Mouse (Mus musculus): ENCODE measurements around the gene Elf5. TPM values are rescaled to one million over a fixed set of nuclear protein-coding genes. Genes with fewer than 3 reads are reported as not detected.

Elf5 gene
- polyA plus RNA-seq (2014; fragmentation: Nextera tagmentation; extraction: Ambion mirVana): 0.11 TPM in 1 of 2 replicates, not detected in the other

DNA sequence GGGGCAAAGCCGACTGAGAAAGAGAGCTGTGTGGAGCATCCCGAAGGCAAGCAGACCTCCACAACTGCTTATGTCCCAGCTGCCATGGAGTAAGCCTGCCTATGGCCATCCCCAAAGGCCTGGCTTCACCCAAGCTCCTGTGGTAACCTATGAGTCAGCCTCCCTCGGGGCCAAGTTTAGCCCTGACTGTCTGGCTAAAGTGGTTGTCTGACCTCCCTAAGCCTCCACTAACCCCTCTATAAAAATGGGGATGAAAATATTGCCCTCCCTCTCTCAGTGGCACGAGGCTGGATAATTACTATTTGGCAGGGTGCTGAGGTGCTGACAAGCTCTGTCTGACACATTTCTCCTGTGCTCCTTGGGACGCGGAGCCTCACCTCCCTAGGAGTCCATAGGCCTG lies at the start of gene Elf5:
TSS of gene Elf5 (plus strand) at position 341 of the 400 bp plus-strand sequence.
- H3K27ac ChIP-seq (replicated peaks in 1 of 2; ENCODE audit: control insufficient read depth in 1 of 2, insufficient read depth in 1 of 2, low read depth in 2 of 2, low read length in 2 of 2): no peak within 1 kb of the TSS
- WGBS: 57% methylated on average over 6 of the region's 6 CpGs
- no peak for ATAC-seq (ENCODE audit: insufficient number of reproducible peaks, insufficient read depth, low FRiP score, low read depth)

DNA sequence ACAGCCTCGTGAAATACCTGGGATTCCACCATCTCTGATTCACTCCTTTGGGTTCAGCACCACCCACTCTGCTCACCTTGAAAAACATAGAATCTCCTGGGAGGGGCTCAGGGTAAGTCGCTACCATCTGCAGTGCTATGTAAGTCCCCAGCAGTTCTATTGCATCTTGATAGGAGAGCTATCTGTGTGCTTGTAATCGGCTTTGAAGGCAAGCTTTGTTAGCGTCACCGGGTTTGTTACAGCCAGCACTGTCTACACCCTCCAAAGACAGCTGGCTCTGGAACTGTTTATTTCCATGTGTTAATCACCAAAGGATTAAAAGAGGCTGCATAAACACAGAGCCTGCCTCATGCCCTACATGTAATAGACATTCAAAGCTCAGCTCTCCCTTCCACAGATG lies 38.9 kb upstream of the Elf5 start:
- 52% methylated on average over 5 of the region's 5 CpGs for WGBS
- ATAC-seq (ENCODE audit: insufficient number of reproducible peaks, insufficient read depth, low FRiP score, low read depth): no peak
- H3K9ac ChIP-seq (ENCODE audit: low read length): no peak overlapping the region
- H3K27me3 ChIP-seq (ENCODE audit: control insufficient read depth, insufficient read depth, low read length): no peaks in the 10 kb centered on the region
- H3K27ac ChIP-seq (replicated peaks in 1 of 2; ENCODE audit: control insufficient read depth in 1 of 2, insufficient read depth in 1 of 2, low read depth in 2 of 2, low read length in 2 of 2): no peak overlapping the region
- H3K4me2 ChIP-seq (ENCODE audit: low read length): no peak overlapping the region
- no peaks in the 10 kb centered on the region for H3K9me3 ChIP-seq (ENCODE audit: control insufficient read depth, low read length)
- no peaks in the 10 kb centered on the region for H3K4me1 ChIP-seq (ENCODE audit: control insufficient read depth in 2 of 2, insufficient read depth in 2 of 2, low read length in 2 of 2)
- H3K4me3 ChIP-seq (ENCODE audit: control insufficient read depth in 1 of 2, insufficient read depth in 1 of 2, low read depth in 1 of 2, low read length in 2 of 2): no peak overlapping the region
- H3K36me3 ChIP-seq (ENCODE audit: control insufficient read depth, insufficient read depth, low read length): no peaks in the 10 kb centered on the region

More for the DNA sequence above, at the start of gene Elf5:
- Histone ChIP-seq H3K9me3 (ENCODE audit: control insufficient read depth, low read length) (no peaks in the 10 kb centered on the region), H3K4me1 (ENCODE audit: control insufficient read depth in 2 of 2, insufficient read depth in 2 of 2, low read length in 2 of 2) (no peaks in the 10 kb centered on the region), H3K36me3 (ENCODE audit: control insufficient read depth, insufficient read depth, low read length) (no peaks in the 10 kb centered on the region), H3K4me3 (ENCODE audit: control insufficient read depth in 1 of 2, insufficient read depth in 1 of 2, low read depth in 1 of 2, low read length in 2 of 2) (no peak within 1 kb of the TSS), H3K9ac (ENCODE audit: low read length) (no peak within 1 kb of the TSS), H3K4me2 (ENCODE audit: low read length) (no peak within 1 kb of the TSS), H3K27me3 (ENCODE audit: control insufficient read depth, insufficient read depth, low read length) (no peaks in the 10 kb centered on the region)

DNA sequence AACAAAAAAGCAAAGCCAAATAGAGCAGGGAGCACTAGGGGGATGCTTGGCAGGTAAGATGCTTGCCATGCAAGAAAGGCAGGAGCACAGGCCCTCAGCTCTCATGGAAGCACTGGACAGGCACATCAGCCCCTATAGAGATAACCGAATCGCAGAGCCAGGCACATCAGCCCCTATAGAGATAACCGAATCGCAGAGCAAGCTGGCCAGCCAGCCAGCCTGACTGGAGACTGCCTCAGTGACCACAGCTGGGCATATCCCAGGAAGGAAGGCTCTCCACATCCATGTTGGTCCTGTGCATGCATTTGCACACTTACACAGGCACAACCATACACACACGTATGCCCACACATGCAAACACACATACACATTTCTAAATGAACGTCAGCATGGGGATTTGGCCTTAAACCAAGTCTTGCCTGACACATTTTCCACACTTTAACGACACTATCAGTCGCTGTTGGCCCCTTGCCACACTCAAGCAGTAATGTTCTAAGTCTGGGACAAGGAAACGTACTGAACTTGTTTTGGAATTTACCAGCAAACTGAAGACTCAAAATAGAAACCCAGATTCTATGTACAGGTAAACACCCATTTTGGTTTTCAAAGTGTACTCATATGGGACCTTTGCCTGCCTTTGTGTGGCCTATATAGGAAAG lies 31.9 kb upstream of the Elf5 start:
- Histone ChIP-seq H3K4me2 (ENCODE audit: low read length) (peak overlapping the region; percentile 42), H3K9ac (ENCODE audit: low read length) (no peak overlapping the region), H3K4me1 (ENCODE audit: control insufficient read depth in 2 of 2, insufficient read depth in 2 of 2, low read length in 2 of 2) (peaks cover 7 to 18% of the 10 kb centered on the region in 2 experiments), H3K27ac (replicated peaks in 1 of 2; ENCODE audit: control insufficient read depth in 1 of 2, insufficient read depth in 1 of 2, low read depth in 2 of 2, low read length in 2 of 2) (peak overlapping the region; percentile 76 to 84), H3K4me3 (ENCODE audit: control insufficient read depth in 1 of 2, insufficient read depth in 1 of 2, low read depth in 1 of 2, low read length in 2 of 2) (no peak overlapping the region), H3K27me3 (ENCODE audit: control insufficient read depth, insufficient read depth, low read length) (no peaks in the 10 kb centered on the region), H3K9me3 (ENCODE audit: control insufficient read depth, low read length) (no peaks in the 10 kb centered on the region), H3K36me3 (ENCODE audit: control insufficient read depth, insufficient read depth, low read length) (no peaks in the 10 kb centered on the region)
- ATAC-seq (ENCODE audit: insufficient number of reproducible peaks, insufficient read depth, low FRiP score, low read depth): peak; percentile 60; the same call in 1 of the 2 replicates
- WGBS: 10% methylated on average over 9 of the region's 9 CpGs

DNA sequence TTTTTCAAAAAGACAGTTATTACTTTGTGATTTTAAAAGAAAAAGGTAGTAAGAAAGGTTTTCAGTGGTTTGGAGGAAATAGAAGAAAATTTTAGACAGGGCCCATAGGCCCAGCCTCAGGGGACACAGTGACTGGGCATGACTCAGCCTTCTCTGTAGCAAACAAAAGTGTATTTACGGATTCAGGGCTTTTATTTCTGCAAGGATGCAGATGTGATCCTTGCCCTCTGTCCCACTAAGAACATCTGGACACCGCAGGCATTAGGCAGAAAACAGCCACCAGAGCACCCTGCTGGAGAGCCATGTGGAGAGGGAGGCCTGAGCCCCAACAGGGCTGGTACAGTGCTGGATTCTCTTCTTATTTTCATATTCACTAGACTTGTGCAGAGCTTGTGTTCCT lies 29.3 kb upstream of the Elf5 start:
- no peak for ATAC-seq (ENCODE audit: insufficient number of reproducible peaks, insufficient read depth, low FRiP score, low read depth)
- H3K36me3 ChIP-seq (ENCODE audit: control insufficient read depth, insufficient read depth, low read length): no peaks in the 10 kb centered on the region
- peaks cover 7 to 18% of the 10 kb centered on the region in 2 experiments for H3K4me1 ChIP-seq (ENCODE audit: control insufficient read depth in 2 of 2, insufficient read depth in 2 of 2, low read length in 2 of 2)
- no peaks in the 10 kb centered on the region for H3K27me3 ChIP-seq (ENCODE audit: control insufficient read depth, insufficient read depth, low read length)
- 0 out of 2 replicates have a peak, but pooled peaks cover 3% of the 10 kb centered on the region for H3K9me3 ChIP-seq (ENCODE audit: control insufficient read depth, low read length)
- WGBS: 91% methylated on average over 2 of the region's 2 CpGs
- no peak overlapping the region for H3K9ac ChIP-seq (ENCODE audit: low read length)
- no peak overlapping the region for H3K4me2 ChIP-seq (ENCODE audit: low read length)
- no peak overlapping the region for H3K27ac ChIP-seq (replicated peaks in 1 of 2; ENCODE audit: control insufficient read depth in 1 of 2, insufficient read depth in 1 of 2, low read depth in 2 of 2, low read length in 2 of 2)
- no peak overlapping the region for H3K4me3 ChIP-seq (ENCODE audit: control insufficient read depth in 1 of 2, insufficient read depth in 1 of 2, low read depth in 1 of 2, low read length in 2 of 2)

DNA sequence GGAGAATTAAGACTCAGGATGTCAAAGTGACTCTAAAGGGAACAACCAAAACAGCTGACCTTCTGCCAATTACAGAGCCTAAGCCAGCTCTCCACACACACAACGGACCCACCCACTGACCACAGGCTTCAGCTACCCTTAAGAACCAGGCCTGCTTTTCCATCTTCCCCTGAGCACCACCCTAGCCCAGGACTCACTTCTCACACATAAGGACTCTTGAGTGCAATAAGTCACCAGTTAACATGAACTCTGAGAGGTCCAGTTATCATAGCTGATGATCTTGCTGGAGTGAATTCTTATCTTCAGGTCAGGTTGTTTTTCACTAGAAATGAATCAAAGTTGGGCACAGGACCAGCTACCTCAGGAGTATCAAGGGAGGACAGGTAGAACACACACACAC lies 23.6 kb upstream of the Elf5 start:
- Histone ChIP-seq H3K4me3 (ENCODE audit: control insufficient read depth in 1 of 2, insufficient read depth in 1 of 2, low read depth in 1 of 2, low read length in 2 of 2) (no peak overlapping the region), H3K27me3 (ENCODE audit: control insufficient read depth, insufficient read depth, low read length) (no peaks in the 10 kb centered on the region), H3K36me3 (ENCODE audit: control insufficient read depth, insufficient read depth, low read length) (no peaks in the 10 kb centered on the region), H3K9me3 (ENCODE audit: control insufficient read depth, low read length) (0 out of 2 replicates have a peak, but pooled peaks cover 3% of the 10 kb centered on the region), H3K27ac (replicated peaks in 1 of 2; ENCODE audit: control insufficient read depth in 1 of 2, insufficient read depth in 1 of 2, low read depth in 2 of 2, low read length in 2 of 2) (no peak overlapping the region), H3K4me2 (ENCODE audit: low read length) (no peak overlapping the region), H3K9ac (ENCODE audit: low read length) (no peak overlapping the region), H3K4me1 (ENCODE audit: control insufficient read depth in 2 of 2, insufficient read depth in 2 of 2, low read length in 2 of 2) (no peaks in the 10 kb centered on the region)
- 70% methylated on average over 1 of the region's 1 CpGs for WGBS
- ATAC-seq (ENCODE audit: insufficient number of reproducible peaks, insufficient read depth, low FRiP score, low read depth): no peak

DNA sequence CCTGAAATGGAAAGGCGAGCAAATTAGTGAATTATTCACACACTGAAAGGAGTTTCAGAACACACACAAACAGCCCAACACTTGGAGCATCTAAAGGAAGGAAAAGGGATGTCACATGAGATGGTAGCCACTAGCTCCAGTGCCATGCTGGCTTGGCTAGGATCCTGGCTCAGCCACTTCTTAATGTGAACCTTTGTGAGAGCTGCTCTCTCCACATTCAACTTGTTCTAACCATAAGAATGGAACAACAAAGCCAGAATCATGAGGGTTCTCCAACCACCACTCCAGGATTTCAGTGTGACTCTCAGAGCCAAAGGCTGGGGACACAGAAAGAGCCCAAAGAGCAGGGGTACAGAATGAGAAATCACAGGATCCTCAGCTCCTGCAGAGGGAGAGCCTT lies 23.2 kb upstream of the Elf5 start:
- no peaks in the 10 kb centered on the region for H3K4me1 ChIP-seq (ENCODE audit: control insufficient read depth in 2 of 2, insufficient read depth in 2 of 2, low read length in 2 of 2)
- WGBS: 76% methylated on average over 1 of the region's 1 CpGs
- ATAC-seq (ENCODE audit: insufficient number of reproducible peaks, insufficient read depth, low FRiP score, low read depth): no peak

DNA sequence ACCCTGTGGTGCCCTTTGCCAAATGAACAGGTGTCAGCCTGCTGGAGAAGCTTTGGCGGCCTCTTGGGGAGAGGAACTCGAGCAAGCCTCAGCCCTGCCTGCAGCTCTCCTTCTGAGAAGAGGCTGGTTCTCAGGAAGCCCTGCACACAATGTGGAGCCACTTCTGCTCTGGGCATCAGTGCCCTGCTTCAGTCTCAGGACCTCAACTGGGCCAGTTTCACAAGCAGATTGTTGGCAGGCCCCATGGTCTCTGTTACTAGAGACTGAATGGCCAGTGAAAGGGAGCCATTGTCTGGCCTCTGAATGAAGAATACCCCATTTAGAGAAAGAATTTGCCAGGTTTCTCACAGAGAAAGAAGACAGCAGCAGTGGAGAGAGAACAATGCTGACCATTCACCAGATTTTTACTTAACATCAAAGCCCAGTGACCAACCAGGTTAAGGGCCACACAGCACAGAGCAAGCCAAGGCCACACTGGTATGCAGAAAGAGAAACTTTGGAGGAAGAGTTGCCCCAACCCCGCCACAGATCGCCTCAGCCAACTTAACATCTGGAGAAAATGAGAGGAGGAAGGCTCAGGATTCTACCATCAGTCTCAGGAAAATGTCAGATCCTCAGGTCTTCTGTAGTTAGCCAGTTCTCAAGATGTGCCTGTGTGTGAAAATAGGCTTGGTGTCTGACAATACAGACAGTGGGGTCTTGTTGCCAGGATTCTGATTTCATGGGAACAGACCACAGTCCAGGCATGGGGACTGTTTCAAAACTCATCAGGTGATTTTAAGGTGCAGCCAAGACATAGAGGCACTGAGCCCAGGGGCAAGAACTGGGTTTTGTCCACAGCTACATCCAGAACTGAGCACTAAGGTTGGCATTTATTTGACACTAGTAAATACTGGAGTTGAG lies 21.2 kb upstream of the Elf5 start:
- 69% methylated on average over 4 of the region's 4 CpGs for WGBS
- no peak overlapping the region for H3K27ac ChIP-seq (replicated peaks in 1 of 2; ENCODE audit: control insufficient read depth in 1 of 2, insufficient read depth in 1 of 2, low read depth in 2 of 2, low read length in 2 of 2)
- no peak overlapping the region for H3K4me2 ChIP-seq (ENCODE audit: low read length)
- H3K4me3 ChIP-seq (ENCODE audit: control insufficient read depth in 1 of 2, insufficient read depth in 1 of 2, low read depth in 1 of 2, low read length in 2 of 2): no peak overlapping the region
- no peaks in the 10 kb centered on the region for H3K27me3 ChIP-seq (ENCODE audit: control insufficient read depth, insufficient read depth, low read length)
- no peak overlapping the region for H3K9ac ChIP-seq (ENCODE audit: low read length)
- no peaks in the 10 kb centered on the region for H3K4me1 ChIP-seq (ENCODE audit: control insufficient read depth in 2 of 2, insufficient read depth in 2 of 2, low read length in 2 of 2)
- no peaks in the 10 kb centered on the region for H3K36me3 ChIP-seq (ENCODE audit: control insufficient read depth, insufficient read depth, low read length)
- no peak for ATAC-seq (ENCODE audit: insufficient number of reproducible peaks, insufficient read depth, low FRiP score, low read depth)
- peaks cover 6% of the 10 kb centered on the region; the same call in 1 of the 2 replicates for H3K9me3 ChIP-seq (ENCODE audit: control insufficient read depth, low read length)

More for the DNA sequence above, 23.2 kb upstream of the Elf5 start:
- Histone ChIP-seq H3K9me3 (ENCODE audit: control insufficient read depth, low read length) (0 out of 2 replicates have a peak, but pooled peaks cover 3% of the 10 kb centered on the region), H3K4me3 (ENCODE audit: control insufficient read depth in 1 of 2, insufficient read depth in 1 of 2, low read depth in 1 of 2, low read length in 2 of 2) (no peak overlapping the region), H3K9ac (ENCODE audit: low read length) (no peak overlapping the region), H3K27me3 (ENCODE audit: control insufficient read depth, insufficient read depth, low read length) (no peaks in the 10 kb centered on the region), H3K36me3 (ENCODE audit: control insufficient read depth, insufficient read depth, low read length) (no peaks in the 10 kb centered on the region), H3K4me2 (ENCODE audit: low read length) (no peak overlapping the region), H3K27ac (replicated peaks in 1 of 2; ENCODE audit: control insufficient read depth in 1 of 2, insufficient read depth in 1 of 2, low read depth in 2 of 2, low read length in 2 of 2) (no peak overlapping the region)
